Comparison of ENCODE assay signal across 24 mouse cellular contexts in genomic region chr10:115181034-115181433, GRCm38 (mm10). TPM values are rescaled to one million over a fixed set of nuclear protein-coding genes. Genes with fewer than 3 reads are reported as not detected.
A peak's percentile ranks its signal among the peaks of the same experiment; 100 is the strongest.
DNase-seq lines count a peak whose midpoint lies in the region; ATAC-seq lines count a peak whose summit lies in the region.
"Had no signal": no experiment of that assay in that cellular context is flagged by ENCODE, and none has a peak within 500 bp of the region (broad histone marks: within the 10 kb centered on the region; RNA-seq: fewer than 3 reads in every experiment).

No protein-coding gene starts in this region.

- no peak overlapping the region for H3K27ac ChIP-seq in midbrain, embryonic 11.5 days (ENCODE audit: low read depth, low read length)
- no peak overlapping the region for H3K27ac ChIP-seq in midbrain, embryonic 10.5 days (replicated peaks)
- no peak overlapping the region for H3K27ac ChIP-seq in midbrain, embryonic 13.5 days
- H3K27ac ChIP-seq in limb, embryonic 10.5 days = no peak overlapping the region
- H3K27ac ChIP-seq: forebrain, embryonic 13.5 days; heart, embryonic 10.5 days; hindbrain, embryonic 15.5 days; kidney, postnatal 0 days had no signal

- no peaks in the 10 kb centered on the region for H3K27me3 ChIP-seq in midbrain, embryonic 11.5 days (ENCODE audit: control insufficient read depth, insufficient read depth, low read length)
- no peaks in the 10 kb centered on the region for H3K27me3 ChIP-seq in midbrain, embryonic 10.5 days (ENCODE audit: low read depth, poor library complexity, severe bottlenecking)
- no peaks in the 10 kb centered on the region for H3K27me3 ChIP-seq in midbrain, embryonic 13.5 days
- H3K27me3 ChIP-seq in limb, embryonic 10.5 days (ENCODE audit: low read depth, poor library complexity, severe bottlenecking) = no peaks in the 10 kb centered on the region
- H3K27me3 ChIP-seq: forebrain, embryonic 13.5 days; hindbrain, embryonic 15.5 days had no signal

- H3K9me3 ChIP-seq in midbrain, embryonic 11.5 days (ENCODE audit: control insufficient read depth, low read length) = no peaks in the 10 kb centered on the region
- H3K9me3 ChIP-seq in midbrain, embryonic 10.5 days (replicated peaks) = no peaks in the 10 kb centered on the region
- no peaks in the 10 kb centered on the region for H3K9me3 ChIP-seq in midbrain, embryonic 13.5 days
- H3K9me3 ChIP-seq in limb, embryonic 10.5 days (replicated peaks) = no peaks in the 10 kb centered on the region
- H3K9me3 ChIP-seq: forebrain, embryonic 13.5 days; heart, embryonic 10.5 days; hindbrain, embryonic 15.5 days had no signal

- H3K9ac ChIP-seq in midbrain, embryonic 11.5 days (ENCODE audit: low read length) = no peak overlapping the region
- no peak overlapping the region for H3K9ac ChIP-seq in midbrain, embryonic 13.5 days (replicated peaks)
- H3K9ac ChIP-seq: forebrain, embryonic 13.5 days; hindbrain, embryonic 15.5 days had no signal

- ATAC-seq in midbrain, embryonic 11.5 days (ENCODE audit: low FRiP score) = peak; percentile 52; the same call in 1 of the 2 replicates
- ATAC-seq in midbrain, embryonic 13.5 days = peak; percentile 65
- ATAC-seq: CD4-positive, CD25-positive, alpha-beta regulatory T cell, adult 4 months; forebrain, embryonic 13.5 days; intestine, postnatal 0 days; lung, postnatal 0 days; Patski had no signal

- no peaks in the 10 kb centered on the region for H3K36me3 ChIP-seq in midbrain, embryonic 11.5 days (ENCODE audit: control insufficient read depth, insufficient read depth, low read length)
- no peaks in the 10 kb centered on the region for H3K36me3 ChIP-seq in midbrain, embryonic 10.5 days
- no peaks in the 10 kb centered on the region for H3K36me3 ChIP-seq in midbrain, embryonic 13.5 days
- H3K36me3 ChIP-seq in limb, embryonic 10.5 days = no peaks in the 10 kb centered on the region
- H3K36me3 ChIP-seq: heart, embryonic 10.5 days; hindbrain, embryonic 15.5 days had no signal

- H3K4me1 ChIP-seq in midbrain, embryonic 11.5 days (ENCODE audit: control insufficient read depth, insufficient read depth, low read length) = no peaks in the 10 kb centered on the region
- 0 out of 2 replicates have a peak, but pooled peaks cover 3% of the 10 kb centered on the region for H3K4me1 ChIP-seq in midbrain, embryonic 10.5 days
- H3K4me1 ChIP-seq in midbrain, embryonic 13.5 days (replicated peaks) = peaks cover 19% of the 10 kb centered on the region
- no peaks in the 10 kb centered on the region for H3K4me1 ChIP-seq in limb, embryonic 10.5 days
- H3K4me1 ChIP-seq: heart, embryonic 10.5 days had no signal

- H3K4me3 ChIP-seq in midbrain, embryonic 11.5 days (ENCODE audit: low read depth, low read length) = no peak overlapping the region
- no peak overlapping the region for H3K4me3 ChIP-seq in midbrain, embryonic 10.5 days
- no peak overlapping the region for H3K4me3 ChIP-seq in midbrain, embryonic 13.5 days (replicated peaks)
- H3K4me3 ChIP-seq in limb, embryonic 10.5 days = no peak overlapping the region
- H3K4me3 ChIP-seq: forebrain, embryonic 13.5 days; heart, embryonic 10.5 days; hindbrain, embryonic 15.5 days had no signal

- no peak overlapping the region for H3K4me2 ChIP-seq in midbrain, embryonic 11.5 days
- no peak overlapping the region for H3K4me2 ChIP-seq in midbrain, embryonic 13.5 days (replicated peaks)
- H3K4me2 ChIP-seq: forebrain, embryonic 13.5 days; hindbrain, embryonic 15.5 days had no signal

- peak; percentile 42 to 61 for DNase-seq in cerebellum, postnatal 10 days
- DNase-seq in cerebellum, postnatal 25 days = no peak
- DNase-seq in midbrain, embryonic 11.5 days (ENCODE audit: low spot score, missing footprints) = no peak
- no peak for DNase-seq in midbrain, embryonic 10.5 days (ENCODE audit: low spot score)
- DNase-seq in retina, postnatal 1 day = peak; percentile 51
- no peak for DNase-seq in adrenal gland, postnatal 4 days (ENCODE audit: low spot score in 2 of 2)
- no peak for DNase-seq in limb, embryonic 10.5 days (ENCODE audit: low spot score)
- DNase-seq: adrenal gland, adult 8-10 months; cerebellum, adult 11 months; cerebellum, postnatal 14 days; gastrocnemius, postnatal 25 days; liver; thymus, postnatal 25 days had no signal

- 70% methylated on average over 3 of the region's 3 CpGs for WGBS in midbrain, embryonic 11.5 days
- 80% methylated on average over 3 of the region's 3 CpGs for WGBS in midbrain, embryonic 10.5 days
- WGBS in midbrain, embryonic 13.5 days = 44% methylated on average over 3 of the region's 3 CpGs
- 81% methylated on average over 3 of the region's 3 CpGs for WGBS in limb, embryonic 10.5 days

RNA-seq across cellular contexts. Expression of gene Tph2, which starts 3.8 kb away (rescaled TPM):
- 0.36 and 0.91 TPM in 2 replicates for polyA plus RNA-seq in midbrain, embryonic 11.5 days (2014; fragmentation: Nextera tagmentation; extraction: Ambion mirVana)
- polyA plus RNA-seq in midbrain, embryonic 10.5 days (2016; fragmentation: Nextera tagmentation; extraction: Ambion mirVana) = 0.07 and 0.16 TPM in 2 replicates
- polyA plus RNA-seq in midbrain, embryonic 13.5 days (2015; fragmentation: Nextera tagmentation; extraction: Ambion mirVana) = 2.2 and 7.8 TPM in 2 replicates
- under 1 TPM; 0.11 to 0.14 TPM for total RNA-seq in adrenal gland, postnatal 4 days (2021)
- 0.18 TPM in 1 of 2 replicates, not detected in the other for polyA plus RNA-seq in limb, embryonic 10.5 days (2016; fragmentation: Nextera tagmentation; extraction: Ambion mirVana)
- total RNA-seq: gastrocnemius, postnatal 25 days; megakaryocyte progenitor cell, adult 5-6 weeks had no signal
- polyA plus RNA-seq: CD4-positive, CD25-positive, alpha-beta regulatory T cell, adult 4 months; heart, embryonic 10.5 days; intestine, postnatal 0 days; kidney, postnatal 0 days; liver, embryonic 16.5 days; Patski had no signal

Comparison
In these comparisons a context has a peak if more than half of its experiments do, and no peak if none do; other contexts are left out.
1. DNase-seq: peak in cerebellum, postnatal 10 days (2 of 2) and retina, postnatal 1 day (single experiment); none in cerebellum, postnatal 25 days (0 of 2), midbrain, embryonic 11.5 days (single experiment), midbrain, embryonic 10.5 days (single experiment), adrenal gland, postnatal 4 days (0 of 2) and limb, embryonic 10.5 days (single experiment).